Mouse (Mus musculus) embryo, embryonic 10 days (tissue): Measurements from ENCODE around the gene Muc3.

Experiments
- DNase-seq: peaks from one replicate; pipeline ENCODE4 v3.0.0-alpha.2; 2015; ENCODE audit warnings: low spot score

The Muc3 gene

GRCm38 (mm10) chr5:137093720-137094119 is 55.4 kb downstream of the Muc3 start:
- no peak for DNase-seq

DNA sequence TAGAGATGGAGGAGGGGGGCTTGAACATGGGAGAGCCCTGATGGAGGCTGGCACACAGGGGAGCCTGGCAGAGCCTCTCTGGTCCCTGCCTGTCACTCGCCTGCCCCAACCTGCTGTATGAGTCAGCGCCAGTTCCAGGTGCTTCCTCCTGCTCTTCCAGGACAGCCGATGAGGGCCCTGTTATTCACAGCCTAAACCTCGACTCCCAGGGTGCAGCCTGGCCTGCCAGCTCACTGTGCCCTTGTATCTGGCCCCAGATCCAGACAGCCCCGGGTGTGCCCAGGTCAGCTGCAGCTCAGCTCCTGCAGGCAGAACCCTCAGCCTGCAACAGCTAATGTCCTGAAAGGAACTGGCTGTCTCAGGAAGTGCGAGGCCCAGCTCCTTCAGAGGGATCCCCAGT is 57.6 kb downstream of the Muc3 start:
- DNase-seq = no peak

DNA sequence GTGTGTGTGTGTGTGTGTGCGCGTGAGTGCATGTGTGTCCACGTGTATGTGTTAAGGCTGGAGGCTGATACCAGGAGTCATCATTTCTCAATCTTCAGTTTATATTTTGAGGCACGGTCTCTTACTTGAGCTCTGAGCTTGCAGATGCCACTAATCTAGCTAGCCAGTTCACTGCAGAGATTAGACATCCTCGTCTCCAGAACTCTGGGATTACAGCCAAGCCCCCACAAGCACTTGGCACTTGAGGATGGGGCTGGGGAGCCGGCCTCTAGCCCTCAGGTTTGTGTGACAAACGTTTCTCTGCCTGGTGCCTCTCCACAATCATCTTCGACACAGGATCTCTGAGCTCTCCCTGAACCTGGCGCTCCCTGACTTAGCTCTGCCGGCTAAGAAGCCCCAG is 58.3 kb downstream of the Muc3 start:
- DNase-seq = no peak

GRCm38 (mm10) chr5:137087410-137087809 is 61.7 kb downstream of the Muc3 start:
- DNase-seq = no peak

DNA sequence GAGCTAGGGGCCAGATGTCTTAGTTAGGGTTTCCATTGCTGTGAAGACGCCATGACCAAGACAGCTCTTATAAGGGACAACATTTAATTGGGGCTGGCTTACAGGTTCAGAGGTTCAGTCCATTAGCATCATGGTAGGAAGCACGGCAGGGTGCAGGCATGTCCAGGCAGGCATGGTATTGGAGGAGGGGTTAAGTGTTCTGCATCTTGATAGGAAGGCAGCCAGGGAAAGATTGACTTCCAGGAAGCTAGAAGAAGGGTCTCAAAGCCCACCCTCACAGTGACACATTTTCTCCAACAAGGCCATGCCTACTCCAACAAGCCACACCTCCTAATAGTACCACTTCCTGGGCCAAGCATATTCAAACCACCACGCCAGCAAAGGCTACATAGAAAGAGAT is 63.4 kb downstream of the Muc3 start:
- no peak for DNase-seq

DNA sequence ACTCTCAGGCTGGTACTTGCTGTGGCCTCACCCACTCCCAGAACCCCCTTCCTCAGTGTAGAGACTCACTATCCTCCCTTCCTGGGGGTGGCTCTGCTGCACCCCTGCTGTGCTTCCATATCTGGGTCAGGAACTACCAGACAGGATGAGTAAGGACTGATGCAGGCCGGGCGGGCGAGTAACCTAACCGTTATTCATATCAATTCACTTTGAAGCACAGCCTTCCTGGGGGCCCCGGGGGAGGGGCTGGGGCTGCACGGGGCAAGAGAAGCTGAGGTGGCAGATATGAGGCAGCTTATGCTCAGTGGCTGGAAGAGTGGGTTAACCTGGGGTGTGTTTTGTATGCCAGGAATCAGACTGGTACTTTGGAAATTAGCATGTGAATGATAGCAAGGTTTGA is 64.1 kb downstream of the Muc3 start:
- DNase-seq = no peak
